In the genomic region with DNA sequence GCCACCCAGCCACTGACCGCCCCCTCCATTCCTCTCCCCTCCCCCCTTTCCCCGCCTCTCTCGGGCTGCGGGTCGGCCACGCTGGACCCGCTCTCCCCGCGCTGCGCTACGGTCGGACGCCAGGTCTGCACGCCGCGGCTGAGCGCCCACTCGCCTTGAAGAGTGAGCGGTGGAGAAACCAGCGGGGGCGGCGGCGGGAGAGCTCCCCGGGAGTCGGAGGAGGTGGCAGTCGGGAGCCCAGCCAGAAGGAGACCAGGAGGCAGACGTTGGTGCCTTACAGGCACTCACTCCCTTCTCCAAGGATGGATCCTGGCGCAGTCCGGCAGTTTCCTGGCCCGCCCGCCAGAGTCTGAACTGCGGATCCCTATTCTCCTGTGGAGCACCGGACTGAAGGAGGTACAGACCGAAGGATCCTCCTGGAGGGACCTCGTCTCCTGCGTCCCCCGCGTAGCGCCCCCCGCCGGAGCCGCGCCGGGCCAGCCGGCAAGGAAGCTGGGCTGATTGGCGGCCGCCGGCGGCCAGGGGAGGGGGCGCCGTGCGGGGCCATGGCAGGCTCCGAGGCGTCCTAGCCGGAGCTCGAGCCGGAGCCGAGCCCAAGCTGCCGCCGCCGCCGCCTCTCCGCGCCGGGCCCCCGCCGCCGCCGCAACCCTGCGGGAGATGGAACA, we compare ENCODE assay signal across 9 mouse cellular contexts. TPM values are rescaled to one million over a fixed set of nuclear protein-coding genes. Genes with fewer than 3 reads are reported as not detected.
DNase-seq lines count a peak whose midpoint lies in the region; ATAC-seq and TF ChIP-seq lines count a peak whose summit lies in the region.
"Had no signal": no experiment of that assay in that cellular context is flagged by ENCODE, and none has a peak within 500 bp of the region (broad histone marks: within the 10 kb centered on the region; RNA-seq: fewer than 3 reads in every experiment).

No protein-coding gene starts in this region.

- ATAC-seq in lung, embryonic 14.5 days (ENCODE audit: insufficient read depth): peak; percentile 28
- ATAC-seq in embryonic facial prominence, embryonic 11.5 days (replicated peaks; ENCODE audit: insufficient number of reproducible peaks, low FRiP score, low TSS enrichment, low read depth): peak; percentile 26
- peak; percentile 59 for ATAC-seq in hindbrain, embryonic 11.5 days (ENCODE audit: low FRiP score)
- peak; percentile 42 for ATAC-seq in neural tube, embryonic 13.5 days (ENCODE audit: low read depth)

- no peaks in the 10 kb centered on the region for H3K36me3 ChIP-seq in lung, embryonic 14.5 days (ENCODE audit: insufficient read depth)
- no peaks in the 10 kb centered on the region for H3K36me3 ChIP-seq in embryonic facial prominence, embryonic 11.5 days (replicated peaks; ENCODE audit: control insufficient read depth, insufficient read depth, low read depth, low read length)
- H3K36me3 ChIP-seq in hindbrain, embryonic 11.5 days (ENCODE audit: control insufficient read depth, insufficient read depth, low read length): no peaks in the 10 kb centered on the region
- no peaks in the 10 kb centered on the region for H3K36me3 ChIP-seq in neural tube, embryonic 13.5 days

- no peak for TF ChIP-seq CTCF in lung, embryonic 14.5 days (IDR thresholded peaks at IDR 0.05; ENCODE audit: low read depth)

- WGBS in lung, embryonic 14.5 days: 1% methylated on average over 51 of the region's 70 CpGs
- WGBS in embryonic facial prominence, embryonic 11.5 days: under 1% methylated on average over 54 of the region's 70 CpGs
- WGBS in hindbrain, embryonic 11.5 days: under 1% methylated on average over 54 of the region's 70 CpGs
- under 1% methylated on average over 59 of the region's 70 CpGs for WGBS in neural tube, embryonic 13.5 days

- peak overlapping the region; percentile 74 for H3K4me2 ChIP-seq in lung, embryonic 14.5 days
- H3K4me2 ChIP-seq in embryonic facial prominence, embryonic 11.5 days (ENCODE audit: low read depth, low read length): peak overlapping the region; percentile 95
- H3K4me2 ChIP-seq in hindbrain, embryonic 11.5 days (replicated peaks; ENCODE audit: low read depth, low read length): peak overlapping the region; percentile 98
- H3K4me2 ChIP-seq in neural tube, embryonic 13.5 days: peak overlapping the region; percentile 94

- H3K4me3 ChIP-seq in lung, embryonic 14.5 days (ENCODE audit: low read depth, low read length): peak overlapping the region; percentile 41
- peak overlapping the region; percentile 64 for H3K4me3 ChIP-seq in embryonic facial prominence, embryonic 11.5 days (ENCODE audit: low read depth, low read length)
- H3K4me3 ChIP-seq in hindbrain, embryonic 11.5 days (ENCODE audit: low read depth, low read length): peak overlapping the region; percentile 70
- peak overlapping the region; percentile 74 for H3K4me3 ChIP-seq in neural tube, embryonic 13.5 days

- H3K27ac ChIP-seq in lung, embryonic 14.5 days (ENCODE audit: low read depth): no peak overlapping the region
- no peak overlapping the region for H3K27ac ChIP-seq in embryonic facial prominence, embryonic 11.5 days (replicated peaks; ENCODE audit: low read depth, low read length)
- no peak overlapping the region for H3K27ac ChIP-seq in hindbrain, embryonic 11.5 days (ENCODE audit: low read depth, low read length)
- H3K27ac ChIP-seq in neural tube, embryonic 13.5 days (replicated peaks): peak overlapping the region; percentile 68

- no peaks in the 10 kb centered on the region for H3K9me3 ChIP-seq in lung, embryonic 14.5 days (ENCODE audit: low read depth, low read length)
- H3K9me3 ChIP-seq in embryonic facial prominence, embryonic 11.5 days (replicated peaks; ENCODE audit: control insufficient read depth, low read length): no peaks in the 10 kb centered on the region
- no peaks in the 10 kb centered on the region for H3K9me3 ChIP-seq in hindbrain, embryonic 11.5 days (ENCODE audit: control insufficient read depth, low read length)
- H3K9me3 ChIP-seq in neural tube, embryonic 13.5 days: no peaks in the 10 kb centered on the region

- peaks cover 79% of the 10 kb centered on the region for H3K27me3 ChIP-seq in lung, embryonic 14.5 days (ENCODE audit: insufficient read depth, low read length)
- peaks cover 36% of the 10 kb centered on the region for H3K27me3 ChIP-seq in embryonic facial prominence, embryonic 11.5 days (ENCODE audit: control insufficient read depth, insufficient read depth, low read length)
- H3K27me3 ChIP-seq in hindbrain, embryonic 11.5 days (ENCODE audit: control insufficient read depth, insufficient read depth, low read length): peaks cover 17% of the 10 kb centered on the region; the same call in 1 of the 2 replicates
- H3K27me3 ChIP-seq in neural tube, embryonic 13.5 days: peaks cover 60% of the 10 kb centered on the region

- peak overlapping the region; percentile 26 for H3K9ac ChIP-seq in lung, embryonic 14.5 days
- H3K9ac ChIP-seq in embryonic facial prominence, embryonic 11.5 days (replicated peaks; ENCODE audit: low read length): peak overlapping the region; percentile 69
- H3K9ac ChIP-seq in hindbrain, embryonic 11.5 days (ENCODE audit: low read depth, low read length): peak overlapping the region; percentile 71
- peak overlapping the region; percentile 83 for H3K9ac ChIP-seq in neural tube, embryonic 13.5 days

- intact Hi-C loops in left cerebral cortex, postnatal 4 days (cut with DNase I): loop anchor here (5.0 kb wide), 1 partner anchor 507 kb away; no protein-coding TSS in a partner anchor

- peak; percentile 25 for DNase-seq in lung, embryonic 14.5 days
- DNase-seq in lung, postnatal 4 days: no peak
- peak; percentile 63 for DNase-seq in embryonic facial prominence, embryonic 11.5 days (ENCODE audit: low spot score)
- peak; percentile 73 for DNase-seq in hindbrain, embryonic 11.5 days (ENCODE audit: low spot score)
- peak; percentile 36 for DNase-seq in left cerebral cortex, postnatal 4 days
- no peak for DNase-seq in spleen, adult 12 weeks (ENCODE audit: low spot score)
- no peak for DNase-seq in c-Kit-positive CD71-positive TER-119-positive erythroid progenitor cells, embryonic 14.5 days (ENCODE audit: low spot score)

- no peaks in the 10 kb centered on the region for H3K4me1 ChIP-seq in lung, embryonic 14.5 days (ENCODE audit: insufficient read depth)
- no peaks in the 10 kb centered on the region for H3K4me1 ChIP-seq in embryonic facial prominence, embryonic 11.5 days (ENCODE audit: control insufficient read depth, insufficient read depth, low read length)
- peaks cover 6% of the 10 kb centered on the region for H3K4me1 ChIP-seq in hindbrain, embryonic 11.5 days (replicated peaks; ENCODE audit: control insufficient read depth, insufficient read depth, low read length)
- H3K4me1 ChIP-seq in neural tube, embryonic 13.5 days (replicated peaks): peaks cover 50% of the 10 kb centered on the region

RNA-seq across cellular contexts. Expression of gene Vstm2b, which starts 0.7 kb away (rescaled TPM):
- polyA plus RNA-seq in lung, embryonic 14.5 days (2014; fragmentation: Nextera tagmentation; extraction: Ambion mirVana): 0.37 and 0.47 TPM in 2 replicates
- 7.7 and 9.0 TPM in 2 replicates for polyA plus RNA-seq in embryonic facial prominence, embryonic 11.5 days (2014; fragmentation: Nextera tagmentation; extraction: Ambion mirVana)
- 11.7 and 12.8 TPM in 2 replicates for polyA plus RNA-seq in hindbrain, embryonic 11.5 days (2014; fragmentation: Nextera tagmentation; extraction: Ambion mirVana)
- total RNA-seq in left cerebral cortex, postnatal 4 days (2021): 10 to 100 TPM; 65.5 to 68.2 TPM
- polyA plus RNA-seq in neural tube, embryonic 13.5 days (2015; fragmentation: Nextera tagmentation; extraction: Ambion mirVana): 22.1 and 23.0 TPM in 2 replicates
- total RNA-seq: neutrophil, adult 5-6 weeks had no signal

Comparison
In these comparisons a context has a peak if more than half of its experiments do, and no peak if none do; other contexts are left out.
1. DNase-seq: peak in lung, embryonic 14.5 days (single experiment), embryonic facial prominence, embryonic 11.5 days (single experiment), hindbrain, embryonic 11.5 days (single experiment) and left cerebral cortex, postnatal 4 days (single experiment); none in lung, postnatal 4 days (0 of 2), spleen, adult 12 weeks (single experiment) and c-Kit-positive CD71-positive TER-119-positive erythroid progenitor cells, embryonic 14.5 days (single experiment).
2. H3K9ac ChIP-seq: peak in every context shown above with its lines; median percentile 83 in neural tube, embryonic 13.5 days; 71 in hindbrain, embryonic 11.5 days; 69 in embryonic facial prominence, embryonic 11.5 days; 26 in lung, embryonic 14.5 days.
3. Peak in every context shown above with its lines, with median percentiles within 50 percentile points of each other: ATAC-seq, H3K4me2 ChIP-seq and H3K4me3 ChIP-seq.